ENCODE assay signal across 21 mouse cellular contexts in the genomic region with DNA sequence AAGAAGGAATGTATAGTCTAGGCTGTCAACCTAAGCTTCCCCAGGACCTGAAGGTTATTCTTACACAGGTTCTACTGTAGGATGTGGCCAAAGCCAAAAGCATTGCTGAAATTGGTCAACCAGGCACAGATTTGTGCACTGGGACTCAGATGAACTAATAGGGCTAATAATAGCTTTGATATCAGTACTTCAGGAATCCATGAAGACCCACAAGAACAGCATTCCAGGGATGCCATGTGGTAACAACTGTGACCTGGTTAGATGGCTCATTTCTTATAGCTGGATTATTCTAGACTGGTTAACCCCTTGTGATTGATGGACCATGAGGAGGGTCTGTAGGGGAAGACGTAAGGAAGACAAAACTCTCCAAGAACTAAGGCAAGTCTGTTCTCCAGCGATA.
A peak's percentile ranks its signal among the peaks of the same experiment; 100 is the strongest.
DNase-seq lines count a peak whose midpoint lies in the region; ATAC-seq and TF ChIP-seq lines count a peak whose summit lies in the region.
"Had no signal": no experiment of that assay in that cellular context is flagged by ENCODE, and none has a peak within 500 bp of the region (broad histone marks: within the 10 kb centered on the region; RNA-seq: fewer than 3 reads in every experiment).

No protein-coding gene starts in this region.

- peak overlapping the region; percentile 41; the same call in 1 of the 2 replicates for H3K27ac ChIP-seq in heart, embryonic 11.5 days (ENCODE audit: low read depth, low read length)
- H3K27ac ChIP-seq in heart, adult 2 months, result no peak overlapping the region
- peak overlapping the region in 1 of 2 experiments; percentile 72; a peak in 2 of 4 replicates for H3K27ac ChIP-seq in heart, embryonic 14.5 days (replicated peaks in 1 of 2; ENCODE audit: control insufficient read depth in 1 of 2, insufficient read depth in 1 of 2, low read depth in 2 of 2, low read length in 2 of 2)
- H3K27ac ChIP-seq: embryonic facial prominence, embryonic 13.5 days; forebrain, embryonic 12.5 days; hindbrain, embryonic 13.5 days; hindbrain, postnatal 0 days had no signal

- TF ChIP-seq POLR2A in heart, adult 2 months (IDR thresholded peaks at IDR 0.05; ENCODE audit: insufficient read depth, low read depth, low read length), result no peak

- no peak for TF ChIP-seq CTCF in heart, adult 2 months (IDR thresholded peaks at IDR 0.05)

- intact Hi-C loops in heart, postnatal 36 days (cut with DNase I), result no loop called here
- intact Hi-C loops in heart, adult 2 months (cut with DNase I), result no loop called here
- intact Hi-C loops in heart, postnatal 10 days (cut with DNase I), result no loop called here

- WGBS in heart, embryonic 11.5 days (ENCODE audit: insufficient replicate concordance), result 77% methylated on average over 2 of the region's 2 CpGs
- WGBS in heart, adult 2 months, result 83% methylated on average over 2 of the region's 2 CpGs
- 87% methylated on average over 2 of the region's 2 CpGs for WGBS in heart, embryonic 14.5 days

- no peak for TF ChIP-seq EP300 in heart, adult 2 months (IDR thresholded peaks at IDR 0.05; ENCODE audit: insufficient read depth, low read depth, low read length)

- peak; percentile 44 for DNase-seq in heart, adult 11 months
- no peak for DNase-seq in heart, postnatal 36 days
- no peak for DNase-seq in heart, adult 2 months
- peak; percentile 16 to 22 for DNase-seq in heart, postnatal 10 days
- no peak for DNase-seq in thymus, postnatal 14 days
- no peak for DNase-seq in right cerebral cortex, adult 2 months (ENCODE audit: low spot score in 2 of 2)
- DNase-seq: adrenal gland, adult 8-10 months; adrenal gland, postnatal 36 days; cerebellum, adult 11 months; cerebellum, adult 8-10 months; cerebellum, postnatal 14 days; gastrocnemius, postnatal 10 days; kidney, adult 11 months; kidney, adult 9 months had no signal

- H3K36me3 ChIP-seq in heart, embryonic 11.5 days (ENCODE audit: control insufficient read depth, insufficient read depth, low read length), result no peaks in the 10 kb centered on the region
- no peaks in the 10 kb centered on the region for H3K36me3 ChIP-seq in heart, adult 2 months (ENCODE audit: control insufficient read depth, insufficient read depth, low read length)
- H3K36me3 ChIP-seq in heart, embryonic 14.5 days (ENCODE audit: control insufficient read depth, insufficient read depth, low read length), result no peaks in the 10 kb centered on the region
- H3K36me3 ChIP-seq: embryonic facial prominence, embryonic 13.5 days; forebrain, embryonic 12.5 days; hindbrain, embryonic 13.5 days had no signal

- peaks cover 4% of the 10 kb centered on the region; the same call in 1 of the 2 replicates for H3K4me1 ChIP-seq in heart, embryonic 11.5 days (ENCODE audit: control insufficient read depth, insufficient read depth, low read length)
- H3K4me1 ChIP-seq in heart, adult 2 months (ENCODE audit: control insufficient read depth, insufficient read depth, low read length), result no peaks in the 10 kb centered on the region
- peaks cover 4 to 12% of the 10 kb centered on the region in 2 experiments for H3K4me1 ChIP-seq in heart, embryonic 14.5 days (ENCODE audit: control insufficient read depth in 2 of 2, insufficient read depth in 2 of 2, low read length in 2 of 2)
- H3K4me1 ChIP-seq: embryonic facial prominence, embryonic 13.5 days; forebrain, embryonic 12.5 days; hindbrain, embryonic 13.5 days had no signal

- H3K79me2 ChIP-seq in heart, adult 2 months (replicated peaks; ENCODE audit: control insufficient read depth, insufficient read depth, low read length), result no peaks in the 10 kb centered on the region

- H3K27me3 ChIP-seq in heart, embryonic 11.5 days (ENCODE audit: control insufficient read depth, insufficient read depth, low read length), result no peaks in the 10 kb centered on the region
- H3K27me3 ChIP-seq in heart, adult 2 months (ENCODE audit: control insufficient read depth, insufficient read depth, low read length), result no peaks in the 10 kb centered on the region
- H3K27me3 ChIP-seq in heart, embryonic 14.5 days (ENCODE audit: control insufficient read depth, insufficient read depth, low read length), result no peaks in the 10 kb centered on the region
- H3K27me3 ChIP-seq: embryonic facial prominence, embryonic 13.5 days; forebrain, embryonic 12.5 days; hindbrain, embryonic 13.5 days had no signal

- H3K4me2 ChIP-seq in heart, embryonic 11.5 days, result no peak overlapping the region
- H3K4me2 ChIP-seq in heart, embryonic 14.5 days (ENCODE audit: low read length), result peak overlapping the region; percentile 25
- H3K4me2 ChIP-seq: embryonic facial prominence, embryonic 13.5 days; forebrain, embryonic 12.5 days; hindbrain, embryonic 13.5 days had no signal

- no peak overlapping the region for H3K4me3 ChIP-seq in heart, embryonic 11.5 days (ENCODE audit: low read depth, low read length)
- no peak overlapping the region for H3K4me3 ChIP-seq in heart, adult 2 months
- no peak overlapping the region for H3K4me3 ChIP-seq in heart, embryonic 14.5 days (ENCODE audit: control insufficient read depth in 1 of 2, insufficient read depth in 1 of 2, low read depth in 1 of 2, low read length in 2 of 2)
- H3K4me3 ChIP-seq: embryonic facial prominence, embryonic 13.5 days; forebrain, embryonic 12.5 days; hindbrain, embryonic 13.5 days had no signal

- no peak for ATAC-seq in heart, embryonic 11.5 days (replicated peaks; ENCODE audit: insufficient number of reproducible peaks, low FRiP score, low TSS enrichment)
- peak; percentile 71; the same call in 1 of the 2 replicates for ATAC-seq in heart, embryonic 14.5 days (ENCODE audit: insufficient number of reproducible peaks, insufficient read depth, low FRiP score, low read depth)
- ATAC-seq: forebrain, embryonic 16.5 days; hindbrain, postnatal 0 days had no signal

- no peak overlapping the region for H3K9ac ChIP-seq in heart, embryonic 11.5 days (ENCODE audit: low read depth, low read length)
- no peak overlapping the region for H3K9ac ChIP-seq in heart, adult 2 months (ENCODE audit: low read depth, low read length)
- no peak overlapping the region for H3K9ac ChIP-seq in heart, embryonic 14.5 days (ENCODE audit: low read length)
- H3K9ac ChIP-seq: embryonic facial prominence, embryonic 13.5 days; forebrain, embryonic 12.5 days; hindbrain, embryonic 13.5 days had no signal

- no peaks in the 10 kb centered on the region for H3K9me3 ChIP-seq in heart, embryonic 11.5 days (replicated peaks; ENCODE audit: control insufficient read depth, low read length)
- no peaks in the 10 kb centered on the region for H3K9me3 ChIP-seq in heart, embryonic 14.5 days (ENCODE audit: control insufficient read depth, low read length)
- H3K9me3 ChIP-seq: embryonic facial prominence, embryonic 13.5 days; forebrain, embryonic 12.5 days; hindbrain, embryonic 13.5 days had no signal

Comparison
In these comparisons a context has a peak if more than half of its experiments do, and no peak if none do; other contexts are left out.
1. DNase-seq: peak in heart, adult 11 months (single experiment) and heart, postnatal 10 days (2 of 2); none in heart, postnatal 36 days (0 of 2), heart, adult 2 months (0 of 2), thymus, postnatal 14 days (single experiment) and right cerebral cortex, adult 2 months (0 of 2).